Mouse (Mus musculus) midbrain, embryonic 14.5 days (tissue): Measurements from ENCODE around the gene Alkbh2. TPM values are rescaled to one million over a fixed set of nuclear protein-coding genes. Genes with fewer than 3 reads are reported as not detected.

Experiments used
- ATAC-seq: fragments of 200-750 bp; cut with Nextera tagmentation; 2 replicates; pipeline ENCODE4 v1.8.0; 2017; ENCODE audit warnings: moderate number of reproducible peaks, moderate library complexity; ENCODE audit not compliant: low FRiP score, low TSS enrichment
- DNase-seq: peaks from one replicate; pipeline ENCODE4 v3.0.0-alpha.2; 2015
- H3K27ac ChIP-seq: fragments of 300-500 bp; sonication (generic); replicated peaks from 2 replicates; pipeline ENCODE4 v1.5.1; 2014; ENCODE audit warnings: mild to moderate bottlenecking, low read depth, low read length, moderate library complexity
- H3K27me3 ChIP-seq: fragments of 300-500 bp; sonication (generic); 2 replicates; pipeline ENCODE4 v1.6.1; 2014; ENCODE audit warnings: low read length, control low read depth, mixed read lengths; ENCODE audit not compliant: control insufficient read depth, insufficient read depth
- H3K36me3 ChIP-seq: fragments of 300-500 bp; sonication (generic); 2 replicates; pipeline ENCODE4 v1.6.1; 2014; ENCODE audit warnings: low read length, control low read depth; ENCODE audit not compliant: control insufficient read depth, insufficient read depth
- H3K4me1 ChIP-seq: fragments of 300-500 bp; sonication (generic); 2 replicates; pipeline ENCODE4 v1.6.1; 2014; ENCODE audit warnings: mild to moderate bottlenecking, antibody characterized with exemption, low read length, control low read depth; ENCODE audit not compliant: control insufficient read depth, insufficient read depth
- H3K4me2 ChIP-seq: fragments of 300-500 bp; sonication (generic); 2 replicates; pipeline ENCODE4 v1.6.1; 2014; ENCODE audit warnings: mild to moderate bottlenecking, low read length, moderate library complexity
- H3K4me3 ChIP-seq: fragments of 300-500 bp; sonication (generic); replicated peaks from 2 replicates; pipeline ENCODE4 v1.5.1; 2014; ENCODE audit warnings: low read depth, low read length
- H3K9ac ChIP-seq: fragments of 300-500 bp; sonication (generic); replicated peaks from 2 replicates; pipeline ENCODE4 v1.6.1; 2014; ENCODE audit warnings: mild to moderate bottlenecking, low read length, moderate library complexity
- H3K9me3 ChIP-seq: fragments of 300-500 bp; sonication (generic); 2 replicates; pipeline ENCODE4 v1.6.1; 2016; ENCODE audit warnings: low read length, control low read depth, mixed read lengths; ENCODE audit not compliant: control insufficient read depth
- WGBS: fragments of 180-500 bp; shearing (Covaris S2); extraction: QIAGEN DNeasy Blood & Tissue Kit; methylation state at CpG from one replicate; pipeline ENCODE4 v1.1.7; 2014; 5-methylcytosine and 5-hydroxymethylcytosine counted together
- polyA plus RNA-seq: library from polyadenylated mRNA; unstranded; fragments of >200 nt; fragmentation: Nextera tagmentation; extraction: Ambion mirVana; gene quantifications from 2 replicates; pipeline ENCODE4 v1.2.1, GENCODE M21; 2014

Gene Alkbh2
- polyA plus RNA-seq, 1 experiment from 2014 or later: 5.2 TPM

GRCm38 (mm10) chr5:114099709-114100389, 28.2 kb downstream of the Alkbh2 start:
- Histone ChIP-seq H3K36me3 (peaks cover 16% of the 10 kb centered on the region; the same call in 1 of the 2 replicates), H3K4me3 (peak overlapping the region; percentile 92), H3K27me3 (no peaks in the 10 kb centered on the region), H3K9me3 (no peaks in the 10 kb centered on the region), H3K27ac (peak overlapping the region; percentile 80), H3K9ac (peak overlapping the region; percentile 95), H3K4me1 (peaks cover 13% of the 10 kb centered on the region), H3K4me2 (peak overlapping the region; percentile 84)
- 7% methylated on average over 37 of the region's 37 CpGs for WGBS
- peak; percentile 95 for DNase-seq
- ATAC-seq: peak; percentile 92

GRCm38 (mm10) chr5:114091057-114091807, 36.8 kb downstream of the Alkbh2 start, which contains the start of gene Svop:
Gene Svop, minus strand, starts transcription at chr5:114091570.
- H3K4me1 ChIP-seq: peaks cover 14% of the 10 kb centered on the region
- WGBS: 2% methylated on average over 40 of the region's 40 CpGs
- H3K27me3 ChIP-seq: no peaks in the 10 kb centered on the region
- ATAC-seq (peak; percentile 70), DNase-seq (peak; percentile 87)
- peak within 1 kb of the TSS; percentile 97 for H3K27ac ChIP-seq
- peak within 1 kb of the TSS; percentile 71 for H3K4me2 ChIP-seq
- no peaks in the 10 kb centered on the region for H3K9me3 ChIP-seq
- peak within 1 kb of the TSS; percentile 76 for H3K4me3 ChIP-seq
- H3K9ac ChIP-seq: peak within 1 kb of the TSS; percentile 96
- no peaks in the 10 kb centered on the region for H3K36me3 ChIP-seq

GRCm38 (mm10) chr5:114090421-114091013, 37.5 kb downstream of the Alkbh2 start:
- Histone ChIP-seq H3K4me3 (peak overlapping the region; percentile 76), H3K9me3 (no peaks in the 10 kb centered on the region), H3K36me3 (no peaks in the 10 kb centered on the region), H3K27me3 (no peaks in the 10 kb centered on the region), H3K27ac (peak overlapping the region; percentile 97), H3K9ac (peak overlapping the region; percentile 96), H3K4me1 (peaks cover 14% of the 10 kb centered on the region), H3K4me2 (peak overlapping the region; percentile 71)
- no peak; the same call in 1 of the 2 replicates for ATAC-seq
- DNase-seq: peak; percentile 58
- 8% methylated on average over 7 of the region's 7 CpGs for WGBS

- no peak for DNase-seq
These were observed 40.0 kb downstream of the Alkbh2 start for GRCm38 (mm10) chr5:114087875-114088480.

GRCm38 (mm10) chr5:114085501-114085900, 42.5 kb downstream of the Alkbh2 start:
- H3K27ac ChIP-seq: no peak overlapping the region
- H3K27me3 ChIP-seq: no peaks in the 10 kb centered on the region
- H3K9ac ChIP-seq: no peak overlapping the region
- H3K4me3 ChIP-seq: no peak overlapping the region
- peaks cover 14% of the 10 kb centered on the region for H3K4me1 ChIP-seq
- 84% methylated on average over 14 of the region's 14 CpGs for WGBS
- no peaks in the 10 kb centered on the region for H3K9me3 ChIP-seq
- H3K36me3 ChIP-seq: 0 out of 2 replicates have a peak, but pooled peaks cover 2% of the 10 kb centered on the region
- no peak for ATAC-seq
- H3K4me2 ChIP-seq: no peak overlapping the region
- no peak for DNase-seq

More at GRCm38 (mm10) chr5:114087875-114088480, 40.0 kb downstream of the Alkbh2 start:
- H3K36me3 ChIP-seq: 0 out of 2 replicates have a peak, but pooled peaks cover 2% of the 10 kb centered on the region
- H3K9ac ChIP-seq: no peak overlapping the region
- H3K27me3 ChIP-seq: no peaks in the 10 kb centered on the region
- no peak for ATAC-seq
- 75% methylated on average over 12 of the region's 12 CpGs for WGBS
- H3K4me1 ChIP-seq: peaks cover 14% of the 10 kb centered on the region
- no peak overlapping the region for H3K4me3 ChIP-seq
- no peak overlapping the region for H3K4me2 ChIP-seq
- H3K27ac ChIP-seq: no peak overlapping the region
- H3K9me3 ChIP-seq: no peaks in the 10 kb centered on the region

GRCm38 (mm10) chr5:114077009-114077408, 51.0 kb downstream of the Alkbh2 start:
- Histone ChIP-seq H3K9ac (no peak overlapping the region), H3K27ac (no peak overlapping the region), H3K4me2 (no peak overlapping the region), H3K9me3 (no peaks in the 10 kb centered on the region), H3K4me1 (no peaks in the 10 kb centered on the region), H3K27me3 (no peaks in the 10 kb centered on the region), H3K36me3 (peaks cover 7% of the 10 kb centered on the region; the same call in 1 of the 2 replicates), H3K4me3 (no peak overlapping the region)
- DNase-seq (peak; percentile 36), ATAC-seq (no peak)
- 41% methylated on average over 8 of the region's 8 CpGs for WGBS

Other genes with a start within 250 kb of the Alkbh2 start
- gene Coro1c, start 219.5 kb downstream of the Alkbh2 start, polyA plus RNA-seq: 133 and 201 TPM in 2 replicates
- 15.5 and 22.4 TPM in 2 replicates for gene Ssh1, start 134.3 kb downstream of the Alkbh2 start, polyA plus RNA-seq
- gene Dao, start 124.5 kb downstream of the Alkbh2 start, polyA plus RNA-seq: not detected in 2 replicates
- 16.3 and 20.0 TPM in 2 replicates for gene Usp30, start 62.8 kb downstream of the Alkbh2 start, polyA plus RNA-seq
- 88.8 and 105 TPM in 2 replicates for gene Svop, start 36.6 kb downstream of the Alkbh2 start, polyA plus RNA-seq
- gene Ung, start 2.2 kb upstream of the Alkbh2 start, polyA plus RNA-seq: 5.4 TPM in 2 replicates
- gene Acacb, start 18.3 kb upstream of the Alkbh2 start, polyA plus RNA-seq: 3.6 and 5.6 TPM in 2 replicates
- gene Foxn4, start 145.6 kb upstream of the Alkbh2 start, polyA plus RNA-seq: 0.36 and 1.5 TPM in 2 replicates
- 0.34 and 0.74 TPM in 2 replicates for gene Myo1h, start 160.9 kb upstream of the Alkbh2 start, polyA plus RNA-seq